In the genomic region with DNA sequence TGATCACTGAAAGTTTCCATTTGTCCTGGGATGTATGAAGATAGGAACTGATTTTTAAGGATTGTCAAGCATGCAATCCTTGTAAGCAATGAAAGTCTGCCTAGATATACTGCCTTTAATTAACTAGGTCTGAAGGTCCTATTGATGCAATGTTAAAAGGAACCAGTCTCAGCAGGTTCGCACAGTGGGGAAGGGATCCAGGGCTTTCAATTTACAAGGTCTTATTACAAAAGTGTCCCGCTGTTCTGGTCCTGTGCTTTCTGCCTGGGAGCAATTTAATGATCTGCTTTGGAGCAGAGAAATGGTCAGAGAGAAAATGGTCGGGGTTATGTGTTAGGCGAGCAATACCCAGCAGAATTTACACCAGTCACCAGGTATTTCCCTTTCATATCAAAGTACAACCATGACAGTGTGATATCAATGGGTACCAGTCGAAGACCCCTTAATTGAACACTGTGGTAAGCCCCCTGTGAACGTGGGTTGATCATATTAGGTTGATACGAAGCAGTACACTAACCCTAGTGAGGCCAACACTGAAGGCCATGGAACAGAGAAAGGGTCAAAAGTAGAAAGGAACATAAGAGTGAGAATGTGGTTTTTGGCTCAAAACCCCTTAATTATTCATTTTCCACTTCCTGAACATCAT, we compare ENCODE assay signal across 15 mouse cellular contexts.
DNase-seq lines count a peak whose midpoint lies in the region; ATAC-seq lines count a peak whose summit lies in the region.
"Had no signal": no experiment of that assay in that cellular context is flagged by ENCODE, and none has a peak within 500 bp of the region (broad histone marks: within the 10 kb centered on the region; RNA-seq: fewer than 3 reads in every experiment).

No protein-coding gene starts in this region.

- H3K27ac ChIP-seq in hindbrain, embryonic 10.5 days, result no peak overlapping the region
- no peak overlapping the region for H3K27ac ChIP-seq in hindbrain, embryonic 13.5 days
- 0 out of 2 replicates have a peak overlapping the region, but pooled peaks have one; percentile 28 for H3K27ac ChIP-seq in neural tube, embryonic 13.5 days (replicated peaks)
- H3K27ac ChIP-seq: embryonic facial prominence, embryonic 13.5 days; limb, embryonic 15.5 days; stomach, postnatal 0 days had no signal

- no peak for ATAC-seq in hindbrain, embryonic 13.5 days (ENCODE audit: low FRiP score)
- ATAC-seq in neural tube, embryonic 13.5 days (ENCODE audit: low read depth), result peak; percentile 86
- ATAC-seq in cerebellum, adult (ENCODE audit: insufficient number of reproducible peaks, low FRiP score, low TSS enrichment), result no peak
- ATAC-seq: intestine, embryonic 16.5 days had no signal

- peaks cover 21% of the 10 kb centered on the region for H3K4me1 ChIP-seq in hindbrain, embryonic 10.5 days (replicated peaks)
- peaks cover 23% of the 10 kb centered on the region for H3K4me1 ChIP-seq in hindbrain, embryonic 13.5 days (replicated peaks)
- H3K4me1 ChIP-seq in neural tube, embryonic 13.5 days (replicated peaks), result peaks cover 25% of the 10 kb centered on the region
- H3K4me1 ChIP-seq: limb, embryonic 15.5 days had no signal

- WGBS in hindbrain, embryonic 10.5 days, result 12% methylated on average over 7 of the region's 7 CpGs
- 14% methylated on average over 7 of the region's 7 CpGs for WGBS in hindbrain, embryonic 13.5 days
- 8% methylated on average over 7 of the region's 7 CpGs for WGBS in neural tube, embryonic 13.5 days

- H3K4me3 ChIP-seq in hindbrain, embryonic 10.5 days, result no peak overlapping the region
- no peak overlapping the region for H3K4me3 ChIP-seq in hindbrain, embryonic 13.5 days
- no peak overlapping the region for H3K4me3 ChIP-seq in neural tube, embryonic 13.5 days
- H3K4me3 ChIP-seq: embryonic facial prominence, embryonic 13.5 days; limb, embryonic 15.5 days had no signal

- H3K4me2 ChIP-seq in hindbrain, embryonic 13.5 days, result no peak overlapping the region
- H3K4me2 ChIP-seq in neural tube, embryonic 13.5 days, result no peak overlapping the region
- H3K4me2 ChIP-seq: embryonic facial prominence, embryonic 13.5 days; limb, embryonic 15.5 days had no signal

- H3K9ac ChIP-seq in hindbrain, embryonic 13.5 days, result no peak overlapping the region
- no peak overlapping the region for H3K9ac ChIP-seq in neural tube, embryonic 13.5 days
- H3K9ac ChIP-seq: embryonic facial prominence, embryonic 13.5 days; limb, embryonic 15.5 days had no signal

- no peaks in the 10 kb centered on the region for H3K9me3 ChIP-seq in hindbrain, embryonic 10.5 days
- H3K9me3 ChIP-seq in hindbrain, embryonic 13.5 days, result no peaks in the 10 kb centered on the region
- no peaks in the 10 kb centered on the region for H3K9me3 ChIP-seq in neural tube, embryonic 13.5 days
- H3K9me3 ChIP-seq: embryonic facial prominence, embryonic 13.5 days; limb, embryonic 15.5 days had no signal

- peak; percentile 26 for DNase-seq in hindbrain, embryonic 10.5 days (ENCODE audit: low spot score)
- DNase-seq in embryo, embryonic 10.5 days (ENCODE audit: low spot score), result peak; percentile 61
- DNase-seq in hindlimb bud, embryonic 11.5 days (ENCODE audit: extremely low spot score, low read depth, low spot score), result peak; percentile 60
- no peak for DNase-seq in left cerebral cortex, postnatal 36 days (ENCODE audit: low spot score in 2 of 2)
- no peak for DNase-seq in ovary, postnatal 14 days (ENCODE audit: low spot score)
- DNase-seq: cerebellum, adult 18-20 months; kidney, postnatal 25 days; spleen, adult 18-20 months had no signal

- peaks cover 95% of the 10 kb centered on the region for H3K27me3 ChIP-seq in hindbrain, embryonic 10.5 days (ENCODE audit: insufficient read depth, poor library complexity, severe bottlenecking)
- H3K27me3 ChIP-seq in hindbrain, embryonic 13.5 days, result peaks cover 49% of the 10 kb centered on the region
- H3K27me3 ChIP-seq in neural tube, embryonic 13.5 days, result peaks cover 61% of the 10 kb centered on the region
- H3K27me3 ChIP-seq: limb, embryonic 15.5 days had no signal

- intact Hi-C loops in left cerebral cortex, postnatal 36 days (cut with DNase I), result no loop called here

- H3K36me3 ChIP-seq in hindbrain, embryonic 10.5 days, result no peaks in the 10 kb centered on the region
- H3K36me3 ChIP-seq in hindbrain, embryonic 13.5 days, result no peaks in the 10 kb centered on the region
- no peaks in the 10 kb centered on the region for H3K36me3 ChIP-seq in neural tube, embryonic 13.5 days
- H3K36me3 ChIP-seq: embryonic facial prominence, embryonic 13.5 days; limb, embryonic 15.5 days had no signal

Comparison
In these comparisons a context has a peak if more than half of its experiments do, and no peak if none do; other contexts are left out.
1. DNase-seq: peak in hindbrain, embryonic 10.5 days (single experiment), embryo, embryonic 10.5 days (single experiment) and hindlimb bud, embryonic 11.5 days (single experiment); none in left cerebral cortex, postnatal 36 days (0 of 2) and ovary, postnatal 14 days (single experiment).